Mouse (Mus musculus): ENCODE data around the gene Pin1. TPM values are rescaled to one million over a fixed set of nuclear protein-coding genes. Genes with fewer than 3 reads are reported as not detected.

Gene Pin1
- total RNA-seq (2021) (10 to 100 TPM; 17.8 to 18.6 TPM), polyA plus RNA-seq (2012; rRNA removed) (18.8 and 20.8 TPM in 2 replicates)
- long read RNA-seq, transcript Pin1-201 (4 exons, 3,843 nt): major isoform, 104 of 113 reads
- long read RNA-seq, partial matches to known transcripts: 8 of 113 reads
- long read RNA-seq, other reads (novel, unspliced or antisense): 1 of 113 reads

DNA sequence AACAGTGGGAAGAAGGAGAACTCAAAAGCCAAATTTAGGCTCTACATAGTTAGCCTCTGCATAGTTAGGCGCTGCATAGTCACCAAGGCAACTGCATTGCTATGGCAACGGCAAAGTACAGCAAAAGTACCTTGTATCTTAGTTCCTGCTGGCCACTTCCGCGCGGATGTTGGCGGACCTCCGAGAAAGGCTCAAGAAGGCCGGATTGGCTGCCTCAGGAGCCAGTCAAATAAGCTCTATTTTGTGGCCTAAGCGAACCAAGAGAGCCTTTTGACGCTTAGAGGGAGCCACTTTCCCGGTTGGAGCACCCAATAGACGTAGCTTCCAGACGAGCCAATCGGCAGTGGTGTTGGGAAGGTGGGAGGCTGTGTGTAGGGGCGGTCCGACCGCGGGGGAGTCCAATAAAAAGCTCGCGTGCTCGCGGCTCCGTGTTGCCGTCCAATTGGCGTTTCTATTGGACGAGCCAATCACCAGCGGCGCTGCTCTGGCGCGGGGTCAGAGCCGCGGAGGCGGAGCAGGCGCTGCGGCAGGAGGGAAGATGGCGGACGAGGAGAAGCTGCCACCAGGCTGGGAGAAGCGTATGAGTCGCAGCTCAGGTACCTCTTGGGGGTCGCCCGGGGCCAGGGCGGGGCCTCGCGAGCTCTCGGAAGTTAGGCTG lies at the start of gene Pin1:
Gene Pin1, plus strand, starts transcription at position 494 of the 658 bp plus-strand sequence.
- Histone ChIP-seq H3K79me2 (replicated peaks; ENCODE audit: control insufficient read depth, insufficient read depth, low read length) (peaks cover 3% of the 10 kb centered on the region; the same call in 1 of the 2 replicates), H3K36me3 (ENCODE audit: control insufficient read depth, insufficient read depth, low read length) (no peaks in the 10 kb centered on the region), H3K27ac (peak within 1 kb of the TSS; percentile 75), H3K4me3 (peak within 1 kb of the TSS; percentile 76), H3K9ac (ENCODE audit: low read depth, low read length) (peak within 1 kb of the TSS; percentile 76), H3K4me1 (ENCODE audit: control insufficient read depth, insufficient read depth, low read length) (peaks cover 3% of the 10 kb centered on the region), H3K27me3 (ENCODE audit: control insufficient read depth, insufficient read depth, low read length) (no peaks in the 10 kb centered on the region)
- intact Hi-C loops (cut with DNase I): loop anchor here (5.0 kb wide), 2 partner anchors 184 to 269 kb away; no protein-coding TSS in a partner anchor
- under 1% methylated on average over 45 of the region's 45 CpGs for WGBS
- peak; percentile 97 to 99 for DNase-seq
- TF ChIP-seq CTCF (IDR thresholded peaks at IDR 0.05) (no peak), POLR2A (IDR thresholded peaks at IDR 0.05; ENCODE audit: insufficient read depth, low read depth, low read length) (peak; percentile 81), EP300 (IDR thresholded peaks at IDR 0.05; ENCODE audit: insufficient read depth, low read depth, low read length) (peak; percentile 73)

DNA sequence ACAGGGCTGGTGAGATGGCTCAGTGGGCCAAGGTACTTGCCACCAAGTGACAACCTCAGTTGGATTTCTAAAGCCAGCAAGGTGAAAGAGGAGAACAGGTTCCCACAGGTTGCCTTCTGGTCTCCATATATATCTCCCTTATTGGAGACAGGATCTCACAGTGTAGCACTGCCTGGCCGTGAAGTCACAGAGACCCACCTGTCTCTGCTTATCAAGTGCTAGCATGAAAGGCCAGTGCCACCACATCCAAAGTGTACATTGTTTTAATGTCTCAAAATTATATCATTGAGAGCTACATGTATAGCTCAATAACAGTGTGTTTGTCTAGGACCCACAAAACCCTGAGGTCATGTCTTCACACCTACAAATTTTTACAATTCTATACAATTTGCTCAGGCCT lies 45.6 kb upstream of the Pin1 start:
- H3K9ac ChIP-seq (ENCODE audit: low read depth, low read length): no peak overlapping the region
- H3K4me1 ChIP-seq (ENCODE audit: control insufficient read depth, insufficient read depth, low read length): no peaks in the 10 kb centered on the region
- intact Hi-C loops (cut with DNase I): loop anchor here (2.0 kb wide), 1 partner anchor 37 kb away; the partner anchor contains the start of gene Ubl5
- no peak overlapping the region for H3K4me3 ChIP-seq
- H3K27ac ChIP-seq: no peak overlapping the region
- no peaks in the 10 kb centered on the region for H3K27me3 ChIP-seq (ENCODE audit: control insufficient read depth, insufficient read depth, low read length)
- DNase-seq: no peak
- no peaks in the 10 kb centered on the region for H3K36me3 ChIP-seq (ENCODE audit: control insufficient read depth, insufficient read depth, low read length)
- H3K79me2 ChIP-seq (replicated peaks; ENCODE audit: control insufficient read depth, insufficient read depth, low read length): no peaks in the 10 kb centered on the region
- no peak for TF ChIP-seq CTCF (IDR thresholded peaks at IDR 0.05)
- no peak for TF ChIP-seq POLR2A (IDR thresholded peaks at IDR 0.05; ENCODE audit: insufficient read depth, low read depth, low read length)
- 95% methylated on average over 1 of the region's 1 CpGs for WGBS

DNA sequence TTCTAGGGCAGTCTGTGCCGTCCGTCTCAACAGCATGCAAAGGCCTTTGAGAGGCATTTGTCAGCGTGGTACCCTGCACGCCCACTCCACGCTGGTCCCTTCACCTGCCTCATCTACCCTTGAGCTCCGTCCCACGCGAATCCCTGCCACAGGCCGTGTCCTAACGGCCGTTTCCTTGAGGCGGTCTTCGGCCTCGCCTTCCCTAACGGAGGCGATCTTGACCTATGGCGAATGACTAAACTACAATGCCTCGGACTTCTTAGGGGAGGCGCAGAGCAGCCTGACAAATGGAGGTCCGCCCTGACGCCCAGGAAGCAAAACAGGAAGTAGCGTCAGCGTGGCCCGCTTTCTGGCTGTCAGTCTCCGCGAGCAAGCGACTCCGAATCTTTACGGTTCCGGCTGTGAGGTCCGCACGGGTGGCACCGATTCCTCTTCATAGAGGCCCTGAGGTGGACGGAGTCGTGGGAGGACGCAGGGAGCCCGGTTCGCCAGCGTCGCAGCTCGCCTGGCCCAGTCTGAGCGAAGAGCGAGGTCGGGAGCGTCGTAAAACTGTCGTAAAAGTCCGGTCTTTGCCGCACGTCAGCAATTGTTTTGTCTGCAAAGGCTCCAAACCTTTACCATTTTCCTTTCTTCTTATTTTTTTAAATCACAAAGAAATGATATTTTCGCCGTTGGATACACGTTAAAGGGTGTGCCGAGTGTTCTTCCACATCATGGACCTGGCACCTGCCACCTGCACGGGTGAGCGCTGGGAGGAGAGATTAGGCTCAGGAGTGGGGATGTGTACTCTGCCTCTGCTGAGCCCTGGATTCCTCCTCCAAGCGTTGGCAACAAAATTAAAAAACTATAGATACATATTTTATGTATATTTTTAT lies 44.6 kb upstream of the Pin1 start:
- intact Hi-C loops (cut with DNase I): loop anchor here (1.0 to 2.0 kb wide), 2 partner anchors 26 to 35 kb away; partner anchors contain the start of genes Ubl5 and Zfp846
- peak; percentile 91 to 93 for DNase-seq
- WGBS: under 1% methylated on average over 57 of the region's 57 CpGs
- H3K36me3 ChIP-seq (ENCODE audit: control insufficient read depth, insufficient read depth, low read length): no peaks in the 10 kb centered on the region
- no peaks in the 10 kb centered on the region for H3K79me2 ChIP-seq (replicated peaks; ENCODE audit: control insufficient read depth, insufficient read depth, low read length)
- TF ChIP-seq POLR2A (IDR thresholded peaks at IDR 0.05; ENCODE audit: insufficient read depth, low read depth, low read length) (peak; percentile 79), EP300 (IDR thresholded peaks at IDR 0.05; ENCODE audit: insufficient read depth, low read depth, low read length) (0 out of 2 replicates have a peak, but pooled peaks have one; percentile 38), CTCF (IDR thresholded peaks at IDR 0.05) (no peak)
- peak overlapping the region; percentile 87 for H3K9ac ChIP-seq (ENCODE audit: low read depth, low read length)
- H3K4me3 ChIP-seq: peak overlapping the region; percentile 69
- peak overlapping the region; percentile 99 for H3K27ac ChIP-seq
- H3K27me3 ChIP-seq (ENCODE audit: control insufficient read depth, insufficient read depth, low read length): no peaks in the 10 kb centered on the region
- H3K4me1 ChIP-seq (ENCODE audit: control insufficient read depth, insufficient read depth, low read length): no peaks in the 10 kb centered on the region

DNA sequence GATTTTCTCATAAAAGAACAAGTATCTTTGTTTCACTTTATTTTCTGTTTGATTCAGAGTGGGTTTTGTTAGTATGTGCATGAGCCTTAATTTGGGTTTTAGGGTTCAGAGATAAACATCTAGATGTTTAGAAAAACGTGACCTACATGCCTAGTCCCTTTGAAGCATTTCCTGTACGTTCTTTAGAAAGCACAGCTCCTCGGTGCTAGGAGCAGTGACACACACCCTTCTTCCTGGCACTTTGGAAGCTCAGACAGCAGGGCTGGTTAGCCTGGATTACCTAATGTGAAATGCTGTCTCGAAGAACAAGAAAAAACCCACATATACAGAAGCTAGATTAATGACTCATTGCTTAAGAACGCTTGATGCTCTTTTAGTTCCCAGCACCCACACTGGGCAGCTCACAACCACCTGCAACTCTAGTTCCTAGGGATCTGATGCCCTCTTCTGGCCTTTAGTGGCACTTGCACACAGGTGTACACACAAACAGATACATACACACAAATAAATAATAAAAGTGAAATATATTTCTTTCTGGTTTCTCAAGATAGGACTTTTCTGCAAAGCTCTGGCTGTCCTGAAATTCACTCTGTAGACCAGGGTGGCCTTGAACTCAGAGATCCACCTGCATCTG lies 41.9 kb upstream of the Pin1 start:
- WGBS: 75% methylated on average over 5 of the region's 5 CpGs
- TF ChIP-seq CTCF (IDR thresholded peaks at IDR 0.05) (peak; percentile 18; the same call in 1 of the 2 replicates), EP300 (IDR thresholded peaks at IDR 0.05; ENCODE audit: insufficient read depth, low read depth, low read length) (no peak), POLR2A (IDR thresholded peaks at IDR 0.05; ENCODE audit: insufficient read depth, low read depth, low read length) (no peak)
- no peaks in the 10 kb centered on the region for H3K79me2 ChIP-seq (replicated peaks; ENCODE audit: control insufficient read depth, insufficient read depth, low read length)
- no peak for DNase-seq
- no peaks in the 10 kb centered on the region for H3K4me1 ChIP-seq (ENCODE audit: control insufficient read depth, insufficient read depth, low read length)
- H3K27me3 ChIP-seq (ENCODE audit: control insufficient read depth, insufficient read depth, low read length): no peaks in the 10 kb centered on the region
- no peak overlapping the region for H3K4me3 ChIP-seq
- no peak overlapping the region for H3K9ac ChIP-seq (ENCODE audit: low read depth, low read length)
- no peak overlapping the region for H3K27ac ChIP-seq
- H3K36me3 ChIP-seq (ENCODE audit: control insufficient read depth, insufficient read depth, low read length): no peaks in the 10 kb centered on the region
- intact Hi-C loops (cut with DNase I): no loop called here

DNA sequence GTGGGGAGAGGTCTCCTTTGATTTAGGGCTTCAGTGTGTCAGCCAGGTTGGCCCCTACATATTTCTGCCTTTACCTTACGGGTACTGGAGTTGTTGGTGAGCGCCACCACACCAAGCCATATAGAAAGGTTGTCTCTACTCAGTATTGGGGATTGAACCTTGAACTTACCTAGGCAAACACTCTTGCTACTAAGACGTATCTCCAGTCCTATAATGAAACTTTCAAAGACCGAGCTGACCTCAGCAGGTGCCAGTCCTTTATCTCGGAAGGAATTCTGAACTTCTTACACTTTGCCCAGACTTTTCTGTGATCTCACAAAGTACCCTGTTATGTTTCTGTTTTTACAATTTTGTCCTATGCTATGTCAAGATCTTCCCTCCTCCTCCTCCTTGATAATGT lies 39.9 kb upstream of the Pin1 start:
- WGBS: 77% methylated on average over 5 of the region's 5 CpGs
- Histone ChIP-seq H3K4me3 (no peak overlapping the region), H3K27ac (no peak overlapping the region), H3K9ac (ENCODE audit: low read depth, low read length) (no peak overlapping the region), H3K36me3 (ENCODE audit: control insufficient read depth, insufficient read depth, low read length) (no peaks in the 10 kb centered on the region), H3K27me3 (ENCODE audit: control insufficient read depth, insufficient read depth, low read length) (no peaks in the 10 kb centered on the region), H3K4me1 (ENCODE audit: control insufficient read depth, insufficient read depth, low read length) (no peaks in the 10 kb centered on the region), H3K79me2 (replicated peaks; ENCODE audit: control insufficient read depth, insufficient read depth, low read length) (no peaks in the 10 kb centered on the region)
- intact Hi-C loops (cut with DNase I): no loop called here
- no peak for DNase-seq
- TF ChIP-seq EP300 (IDR thresholded peaks at IDR 0.05; ENCODE audit: insufficient read depth, low read depth, low read length): no peak
- no peak for TF ChIP-seq POLR2A (IDR thresholded peaks at IDR 0.05; ENCODE audit: insufficient read depth, low read depth, low read length)
- TF ChIP-seq CTCF (IDR thresholded peaks at IDR 0.05): no peak
